Mouse (Mus musculus) heart, embryonic 11.5 days (tissue): ENCODE results near the gene D2hgdh. TPM values are rescaled to one million over a fixed set of nuclear protein-coding genes. Genes with fewer than 3 reads are reported as not detected.
"Not testable (repeated sequence)": the region's sequence is repeated elsewhere in the genome, so short reads cannot be mapped to it uniquely, and the experiment has no call there.

Experiments
- ATAC-seq: fragments of 200-750 bp; cut with Nextera tagmentation; replicated peaks from 2 replicates; pipeline ENCODE4 v1.8.0; 2017; ENCODE audit warnings: moderate library complexity; ENCODE audit not compliant: insufficient number of reproducible peaks, low FRiP score, low TSS enrichment
- H3K27ac ChIP-seq: fragments of 300-500 bp; sonication (generic); 2 replicates; pipeline ENCODE4 v1.5.1; 2014; ENCODE audit warnings: mild to moderate bottlenecking, low read depth, low read length
- H3K27me3 ChIP-seq: fragments of 300-500 bp; sonication (generic); 2 replicates; pipeline ENCODE4 v1.6.1; 2014; ENCODE audit warnings: mild to moderate bottlenecking, low read length, mixed read lengths; ENCODE audit not compliant: control insufficient read depth, insufficient read depth
- H3K36me3 ChIP-seq: fragments of 300-500 bp; sonication (generic); 2 replicates; pipeline ENCODE4 v1.6.1; 2014; ENCODE audit warnings: mild to moderate bottlenecking, low read length, moderate library complexity, mixed read lengths; ENCODE audit not compliant: control insufficient read depth, insufficient read depth
- H3K4me1 ChIP-seq: fragments of 300-500 bp; sonication (generic); 2 replicates; pipeline ENCODE4 v1.6.1; 2014; ENCODE audit warnings: low read length; ENCODE audit not compliant: control insufficient read depth, insufficient read depth
- H3K4me2 ChIP-seq: fragments of 300-500 bp; sonication (generic); 2 replicates; pipeline ENCODE4 v1.6.1; 2014; ENCODE audit warnings: mild to moderate bottlenecking, moderate library complexity
- H3K4me3 ChIP-seq: fragments of 300-500 bp; sonication (generic); 2 replicates; pipeline ENCODE4 v1.5.1; 2014; ENCODE audit warnings: low read depth, low read length
- H3K9ac ChIP-seq: fragments of 300-500 bp; sonication (generic); 2 replicates; pipeline ENCODE4 v1.6.1; 2014; ENCODE audit warnings: mild to moderate bottlenecking, low read depth, low read length, moderate library complexity
- H3K9me3 ChIP-seq: fragments of 300-500 bp; sonication (generic); replicated peaks from 2 replicates; pipeline ENCODE4 v1.6.1; 2016; ENCODE audit warnings: low read length; ENCODE audit not compliant: control insufficient read depth
- WGBS: fragments of 180-500 bp; shearing (Covaris S2); extraction: QIAGEN DNeasy Blood & Tissue Kit; methylation state at CpG from one replicate; pipeline ENCODE4 v1.1.7; 2014; ENCODE audit not compliant: insufficient replicate concordance; 5-methylcytosine and 5-hydroxymethylcytosine counted together
- polyA plus RNA-seq: library from polyadenylated mRNA; unstranded; fragments of >200 nt; fragmentation: Nextera tagmentation; extraction: Ambion mirVana; gene quantifications from 2 replicates; pipeline ENCODE4 v1.2.1, GENCODE M21; 2014

D2hgdh gene
- polyA plus RNA-seq, 1 experiment from 2014 or later: 12.9 TPM

DNA sequence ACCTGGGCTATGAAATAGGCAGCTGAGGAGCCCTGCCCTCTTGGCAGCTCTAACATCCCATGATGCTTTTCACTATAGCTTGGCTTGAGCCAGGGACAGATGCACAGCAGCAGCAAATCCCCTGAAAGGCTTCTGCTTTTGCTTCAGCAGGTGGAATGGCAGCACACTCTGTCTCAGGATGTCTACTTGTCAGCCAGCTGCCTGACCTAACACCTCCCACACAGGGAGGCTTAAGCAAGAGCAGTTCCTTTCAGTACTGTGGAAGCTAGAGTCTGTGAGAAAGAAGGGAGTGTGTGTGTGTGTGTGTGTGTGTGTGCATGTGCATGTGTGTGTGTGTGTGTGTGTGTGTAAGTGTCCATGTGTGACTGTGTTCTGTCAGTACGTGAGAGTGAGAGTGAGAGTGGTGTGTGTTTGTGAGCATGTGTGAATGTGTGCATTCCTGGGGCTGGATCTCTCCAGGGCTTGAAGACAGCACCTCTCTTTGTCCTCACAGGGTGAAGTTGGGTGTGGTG, 46.9 kb downstream of the D2hgdh start:
- H3K4me2 ChIP-seq, H3K9ac ChIP-seq, H3K36me3 ChIP-seq, H3K9me3 ChIP-seq, H3K4me3 ChIP-seq, H3K27ac ChIP-seq, H3K27me3 ChIP-seq, ATAC-seq, H3K4me1 ChIP-seq: not testable (repeated sequence)
- 40% methylated on average over 1 of the region's 1 CpGs for WGBS

DNA sequence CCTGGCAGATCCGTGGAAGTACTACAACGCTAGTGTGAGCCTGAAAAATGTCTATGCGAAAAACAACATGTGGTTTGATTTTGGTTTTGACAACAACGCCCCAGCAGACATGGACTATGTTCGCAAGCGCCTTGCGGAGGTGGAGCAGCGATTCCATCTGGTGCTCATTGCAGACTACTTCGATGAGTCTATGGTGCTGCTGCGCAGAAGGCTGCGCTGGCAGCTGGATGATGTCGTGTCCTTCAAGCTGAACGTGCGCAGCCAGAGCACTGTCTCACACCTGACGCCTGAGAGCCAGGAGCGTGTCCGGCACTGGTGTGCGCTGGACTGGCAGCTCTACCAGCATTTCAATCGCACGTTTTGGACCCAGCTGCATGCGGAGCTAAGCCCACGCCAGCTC, 49.7 kb downstream of the D2hgdh start:
- H3K4me1 ChIP-seq, H3K9ac ChIP-seq, H3K9me3 ChIP-seq, H3K27ac ChIP-seq, H3K4me3 ChIP-seq, ATAC-seq, H3K4me2 ChIP-seq, H3K27me3 ChIP-seq, H3K36me3 ChIP-seq: not testable (repeated sequence)
- WGBS: 94% methylated on average over 9 of the region's 22 CpGs

DNA sequence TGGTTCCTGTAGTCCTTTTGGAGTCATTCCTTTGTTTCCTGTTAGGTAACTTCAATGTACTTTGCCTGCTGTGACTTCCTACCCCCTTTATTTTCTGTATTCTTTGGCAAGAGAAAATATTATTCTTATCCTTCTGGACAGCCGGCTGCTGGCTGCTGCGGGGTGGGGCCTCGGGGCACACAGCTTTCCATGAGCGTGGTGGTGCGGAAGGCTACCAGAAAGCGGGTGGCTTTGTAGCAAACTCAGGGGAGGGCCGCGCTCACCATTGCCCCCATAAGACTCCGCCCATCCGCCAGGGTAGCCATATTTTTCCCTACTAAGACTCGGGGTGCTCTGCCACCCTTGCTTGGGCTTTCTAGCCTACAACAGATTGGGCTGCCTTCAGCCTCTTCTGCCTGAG, 57.1 kb downstream of the D2hgdh start:
- H3K4me2 ChIP-seq, H3K4me1 ChIP-seq, H3K4me3 ChIP-seq, H3K36me3 ChIP-seq, H3K27ac ChIP-seq, ATAC-seq, H3K9me3 ChIP-seq, H3K9ac ChIP-seq, H3K27me3 ChIP-seq: not testable (repeated sequence)
- WGBS: no CpG with 5 or more reads among the region's 11 CpGs

DNA sequence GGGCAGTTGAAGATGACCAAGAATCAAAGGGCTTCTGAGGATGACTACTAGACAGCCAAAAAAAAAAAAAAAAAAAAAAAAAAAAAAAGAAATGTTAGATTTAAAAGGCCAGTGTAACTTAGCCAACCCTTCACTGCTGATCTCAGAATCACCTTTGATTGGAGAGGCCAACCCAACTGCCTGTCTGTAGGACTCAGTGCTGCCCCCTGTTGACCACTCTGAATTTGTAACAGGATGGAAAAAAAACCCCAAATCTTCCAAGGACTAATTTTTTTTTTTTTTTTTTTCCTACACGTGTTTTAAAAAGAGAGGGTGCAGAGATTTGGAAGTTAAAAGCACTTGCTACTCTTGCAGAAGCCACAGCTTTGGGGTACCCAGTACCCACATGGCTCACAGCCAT, 66.2 kb downstream of the D2hgdh start:
- H3K4me1 ChIP-seq, H3K36me3 ChIP-seq, H3K4me3 ChIP-seq, ATAC-seq, H3K27me3 ChIP-seq, H3K4me2 ChIP-seq, H3K9ac ChIP-seq, H3K27ac ChIP-seq, H3K9me3 ChIP-seq: not testable (repeated sequence)
- WGBS: 47% methylated on average over 1 of the region's 1 CpGs

DNA sequence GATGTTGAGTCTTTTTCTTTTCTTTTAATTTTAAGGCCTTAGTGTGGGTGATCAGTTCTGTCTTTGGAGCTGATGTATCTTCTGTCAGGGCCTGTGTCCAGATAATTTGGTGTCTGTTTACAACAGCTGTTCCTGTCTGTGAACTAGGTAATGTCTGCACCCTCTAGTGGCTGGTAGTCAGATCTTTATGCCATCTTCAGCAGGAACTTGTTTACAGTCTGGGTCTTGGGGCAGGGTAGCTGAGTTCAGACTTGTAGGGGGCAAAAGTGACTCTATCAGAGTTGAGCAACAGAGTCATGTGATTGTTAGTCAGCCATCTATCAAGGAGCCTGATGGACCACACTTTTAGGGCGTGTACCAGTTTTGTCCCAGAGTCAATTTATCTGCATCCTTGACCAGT, 72.7 kb downstream of the D2hgdh start:
- WGBS: no CpG with 5 or more reads among the region's 1 CpGs
- not testable (repeated sequence) for H3K4me2 ChIP-seq, H3K27me3 ChIP-seq, H3K27ac ChIP-seq, H3K4me3 ChIP-seq, H3K9me3 ChIP-seq, H3K9ac ChIP-seq, H3K36me3 ChIP-seq, H3K4me1 ChIP-seq, ATAC-seq

DNA sequence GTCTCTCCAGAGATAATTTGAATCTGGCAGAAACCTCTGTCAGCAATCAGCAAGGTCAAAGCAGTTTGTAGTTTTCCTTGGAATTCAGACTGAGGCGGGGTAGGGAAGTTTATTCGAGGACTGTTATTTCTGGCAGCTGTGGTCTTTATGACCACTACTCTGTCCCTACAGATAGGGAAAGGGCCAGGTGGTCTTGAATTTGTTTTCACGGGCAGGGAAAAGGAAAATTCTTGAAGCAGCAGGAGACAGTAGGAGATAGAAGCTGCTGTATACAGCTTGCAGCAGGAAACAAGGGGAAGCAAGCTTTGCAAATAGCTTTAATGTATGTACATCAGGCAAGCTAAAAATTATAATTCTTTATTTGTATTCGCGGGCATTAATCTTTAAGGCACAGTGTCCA, 76.6 kb downstream of the D2hgdh start:
- H3K4me1 ChIP-seq, H3K27me3 ChIP-seq, H3K9me3 ChIP-seq, H3K4me2 ChIP-seq, H3K36me3 ChIP-seq, H3K4me3 ChIP-seq, ATAC-seq, H3K27ac ChIP-seq, H3K9ac ChIP-seq: not testable (repeated sequence)
- WGBS: 15% methylated on average over 3 of the region's 5 CpGs

Other genes with a start within 250 kb of the D2hgdh start
- 144 and 152 TPM in 2 replicates for gene Stk25, start 166.2 kb upstream of the D2hgdh start, polyA plus RNA-seq
- 29.2 and 33.2 TPM in 2 replicates for gene Bok, start 139.2 kb upstream of the D2hgdh start, polyA plus RNA-seq
- gene Atg4b, start 73.4 kb upstream of the D2hgdh start, polyA plus RNA-seq: 70.6 and 70.9 TPM in 2 replicates
- 49.5 and 53.3 TPM in 2 replicates for gene Thap4, start 70.0 kb upstream of the D2hgdh start, polyA plus RNA-seq
- gene Dtymk, start 23.0 kb upstream of the D2hgdh start, polyA plus RNA-seq: 201 and 206 TPM in 2 replicates
- gene Ing5, start 20.9 kb upstream of the D2hgdh start, polyA plus RNA-seq: 14.4 and 15.5 TPM in 2 replicates
- gene Gal3st2, start 36.4 kb downstream of the D2hgdh start, polyA plus RNA-seq: 0.17 TPM in 1 of 2 replicates, not detected in the other
- not detected in 2 replicates for gene Gal3st2b, start 93.4 kb downstream of the D2hgdh start, polyA plus RNA-seq
- gene Gal3st2c, start 165.6 kb downstream of the D2hgdh start, polyA plus RNA-seq: not detected in 2 replicates
- gene Neu4, start 195.5 kb downstream of the D2hgdh start, polyA plus RNA-seq: not detected in 2 replicates
- gene Pdcd1, start 227.6 kb downstream of the D2hgdh start, polyA plus RNA-seq: 0.10 and 0.14 TPM in 2 replicates